Mouse (Mus musculus) right cerebral cortex, postnatal 25 days (tissue): ENCODE results near the gene Esp6.
"Not testable (repeated sequence)": the region's sequence is repeated elsewhere in the genome, so short reads cannot be mapped to it uniquely, and the experiment has no call there.

Source experiments
- DNase-seq: peaks from one replicate; pipeline ENCODE4 v3.0.0; 2022

Gene Esp6

GRCm38 (mm10) chr17:40561207-40561606 lies at the start of gene Esp6:
Gene Esp6 (plus strand): TSS chr17:40561507.
- no peak for DNase-seq

DNA sequence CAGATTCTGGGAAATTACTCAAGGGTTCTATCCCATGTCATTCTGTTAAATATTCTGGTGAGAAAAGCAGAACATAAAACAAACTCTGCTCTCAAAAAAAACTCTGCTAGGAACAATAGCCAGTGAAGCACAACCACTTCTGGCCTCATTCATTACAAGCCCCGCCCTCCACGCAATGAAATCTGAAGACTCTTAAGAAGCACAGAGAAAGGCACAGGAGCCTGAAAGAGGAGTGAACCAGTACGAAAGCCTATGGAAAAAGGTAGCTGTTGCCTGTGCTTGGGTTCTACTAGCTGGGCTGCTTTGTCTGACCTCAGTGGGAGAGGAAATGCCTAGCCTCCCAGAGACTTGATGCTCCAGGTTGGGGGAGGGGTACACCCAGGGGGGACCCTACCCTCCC lies 41.5 kb upstream of the Esp6 start, which contains the start of gene Esp8:
Gene Esp8 (plus strand): TSS at position 205 of the 400 bp plus-strand sequence.
- no peak for DNase-seq

DNA sequence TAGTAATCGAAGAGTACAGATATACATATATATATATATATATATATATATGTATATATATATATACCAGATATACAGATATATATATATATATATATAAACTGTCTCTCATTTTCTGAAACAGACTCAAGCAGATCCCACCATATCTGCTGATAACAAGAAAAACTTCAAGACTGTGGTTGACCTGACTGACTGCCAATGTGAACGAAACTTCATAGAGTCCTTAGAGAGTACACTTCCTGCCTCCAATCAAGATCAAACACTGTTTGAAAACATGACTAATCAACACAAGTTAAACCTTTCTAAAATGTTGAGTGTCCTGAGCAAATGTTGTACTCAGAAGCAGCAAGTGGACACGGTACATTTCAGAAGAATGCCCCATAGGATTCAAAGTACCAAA lies 31.5 kb upstream of the Esp6 start:
- DNase-seq, result no peak

DNA sequence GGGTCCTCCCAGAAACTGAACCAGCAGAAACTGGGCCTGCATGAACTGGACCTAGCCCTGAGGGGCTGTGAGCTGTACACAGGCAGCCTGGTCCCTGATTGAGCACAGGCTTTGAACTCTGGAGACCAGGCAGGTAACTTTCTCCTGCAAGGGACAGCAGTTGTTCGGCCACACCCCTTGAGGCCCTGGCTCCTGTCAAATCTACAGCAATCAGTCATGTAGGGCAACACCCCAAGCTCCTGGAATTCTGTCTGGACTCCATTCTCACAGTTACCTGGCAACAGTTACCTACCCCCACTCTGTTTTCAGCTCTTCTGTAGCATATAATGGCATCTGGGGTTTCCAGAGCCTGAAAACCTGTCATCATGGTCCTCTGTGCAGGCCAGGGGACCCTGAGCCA lies 30.2 kb upstream of the Esp6 start:
- DNase-seq, result no peak

DNA sequence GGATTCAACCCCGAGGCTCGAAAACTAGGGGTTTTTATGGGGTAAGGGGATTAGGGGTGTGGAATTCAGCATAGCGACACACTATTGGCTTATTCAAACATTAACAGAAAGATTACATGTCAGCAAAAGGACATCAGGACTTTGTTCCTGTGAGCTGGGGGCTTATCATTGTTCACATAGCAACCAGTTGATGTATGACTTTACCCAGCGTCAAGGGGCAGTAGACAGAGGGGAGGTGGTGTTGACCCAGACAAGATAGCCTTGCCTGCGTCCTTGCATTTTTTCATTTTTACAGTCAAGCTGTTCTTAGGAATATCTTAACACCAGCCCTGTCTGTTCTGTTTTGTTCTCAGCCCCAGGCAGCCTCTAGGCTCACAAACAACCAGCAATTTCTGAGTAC lies 14.3 kb upstream of the Esp6 start:
- DNase-seq, result not testable (repeated sequence)

- no peak for DNase-seq
Measured at GRCm38 (mm10) chr17:40553470-40553869, 7.8 kb upstream of the Esp6 start.

- not testable (repeated sequence) for DNase-seq
Measured at GRCm38 (mm10) chr17:40583906-40584305, 22.6 kb downstream of the Esp6 start.

- DNase-seq, result no peak
Measured at GRCm38 (mm10) chr17:40591297-40591696, 30.0 kb downstream of the Esp6 start.

- no peak for DNase-seq
Measured at GRCm38 (mm10) chr17:40598294-40598693, 37.0 kb downstream of the Esp6 start, which contains the start of gene Esp4. Gene Esp4 (plus strand): TSS chr17:40598594.
